Mouse (Mus musculus): ENCODE results near the gene Gm2974.
"Not testable (repeated sequence)": the region's sequence is repeated elsewhere in the genome, so short reads cannot be mapped to it uniquely, and the experiment has no call there.

The Gm2974 gene

DNA sequence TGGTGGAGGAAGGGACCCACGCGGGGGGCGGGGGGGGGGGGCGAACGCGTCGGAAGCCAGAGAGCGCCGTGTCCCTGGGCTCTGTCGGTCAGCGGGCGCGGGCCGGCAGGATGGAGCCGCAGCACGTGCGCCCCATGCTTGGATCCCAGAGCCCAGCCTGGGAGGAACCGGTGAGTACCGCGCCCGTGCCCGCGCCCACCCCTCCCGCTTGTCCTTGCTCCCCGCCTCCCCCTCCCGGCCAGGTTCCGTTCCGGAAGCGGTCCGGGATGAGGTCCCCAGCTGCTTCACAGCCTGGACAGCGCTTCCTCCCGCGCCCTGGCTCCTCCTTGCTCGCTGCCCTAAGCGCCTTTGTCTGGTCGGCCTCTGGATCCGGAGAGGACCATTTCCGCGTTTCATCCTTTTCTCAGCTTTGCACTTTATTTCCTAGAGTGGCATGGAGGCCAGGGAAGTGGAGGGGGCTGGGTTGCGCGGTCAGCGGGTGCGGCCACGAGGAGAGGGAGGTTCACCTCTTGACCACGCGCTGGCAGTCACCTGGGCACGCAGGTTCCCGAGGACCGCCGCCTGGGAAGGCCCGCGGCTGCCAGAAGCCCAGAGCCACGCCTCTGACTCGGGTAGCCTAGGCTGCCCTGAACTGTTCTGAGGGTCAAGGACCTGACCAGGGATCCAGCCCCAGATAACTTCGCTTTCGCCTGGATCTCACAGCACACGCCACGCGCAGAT, at the start of gene Gm2974:
Gm2974 (plus strand) TSS at position 86 of the 720 bp plus-strand sequence.
- peak; percentile 2 for DNase-seq

- not testable (repeated sequence) for DNase-seq
Observed at GRCm38 (mm10) chr14:4141646-4142045, 40.7 kb upstream of the Gm2974 start.

- not testable (repeated sequence) for DNase-seq
Observed at GRCm38 (mm10) chr14:4164730-4165129, 17.6 kb upstream of the Gm2974 start, which contains the start of gene Gm3127. TSS of gene Gm3127 (plus strand) at chr14:4165030.

GRCm38 (mm10) chr14:4182030-4182429, 346 bp upstream of the Gm2974 start:
- not testable (repeated sequence) for DNase-seq

DNA sequence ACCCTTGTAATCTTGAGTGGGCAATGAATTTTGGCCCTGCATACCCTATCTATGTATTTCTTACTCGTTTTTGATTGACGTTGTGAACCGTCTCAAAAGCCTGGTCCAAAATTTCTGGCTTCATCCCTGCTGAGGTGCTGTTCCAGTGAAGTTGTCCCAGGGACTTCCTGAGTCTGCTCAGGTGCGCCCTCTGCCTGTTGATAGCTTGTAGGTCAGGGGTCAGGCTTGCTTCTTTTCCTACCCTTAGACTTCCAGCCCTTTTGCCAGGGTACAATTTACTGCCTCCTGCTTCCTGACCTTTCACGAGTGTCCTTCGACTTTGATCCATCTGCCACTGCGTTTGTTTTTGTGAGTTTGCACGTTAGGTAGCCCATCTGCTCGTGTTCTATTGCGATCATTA, 999 bp downstream of the Gm2974 start:
- not testable (repeated sequence) for DNase-seq

GRCm38 (mm10) chr14:4249331-4249730, 67.0 kb downstream of the Gm2974 start, which contains the start of gene Gm3138:
TSS of gene Gm3138 (plus strand) at chr14:4249631.
- DNase-seq = not testable (repeated sequence)

Data from thymus, postnatal 14 days (tissue).